Mouse (Mus musculus) retina, embryonic 14.5 days (tissue): Measurements from ENCODE around the gene Slc18a2.

ENCODE experiments used
- DNase-seq: peaks from one replicate; pipeline ENCODE4 v3.0.0-alpha.2; 2015; ENCODE audit warnings: low spot score

The Slc18a2 gene

DNA sequence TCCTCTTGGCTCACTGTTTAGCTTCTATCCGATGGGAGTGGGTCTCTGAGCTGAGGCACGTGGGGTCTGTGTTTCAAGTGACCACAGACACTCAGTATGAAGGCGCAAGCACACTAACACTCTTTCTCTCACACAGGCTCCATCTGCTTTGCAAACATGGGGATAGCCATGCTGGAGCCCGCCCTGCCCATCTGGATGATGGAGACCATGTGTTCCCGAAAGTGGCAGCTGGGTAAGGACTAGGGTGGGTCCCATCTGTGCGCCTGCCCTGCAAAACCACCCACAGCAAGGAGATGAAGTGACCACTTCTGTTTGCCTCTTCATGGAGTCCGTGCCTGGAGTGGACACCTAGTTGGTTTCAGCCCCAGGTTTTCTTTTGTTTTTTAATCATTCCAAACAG, 15.7 kb downstream of the Slc18a2 start:
- no peak for DNase-seq

GRCm38 (mm10) chr19:59280841-59281240, 20.1 kb downstream of the Slc18a2 start:
- DNase-seq = no peak

DNA sequence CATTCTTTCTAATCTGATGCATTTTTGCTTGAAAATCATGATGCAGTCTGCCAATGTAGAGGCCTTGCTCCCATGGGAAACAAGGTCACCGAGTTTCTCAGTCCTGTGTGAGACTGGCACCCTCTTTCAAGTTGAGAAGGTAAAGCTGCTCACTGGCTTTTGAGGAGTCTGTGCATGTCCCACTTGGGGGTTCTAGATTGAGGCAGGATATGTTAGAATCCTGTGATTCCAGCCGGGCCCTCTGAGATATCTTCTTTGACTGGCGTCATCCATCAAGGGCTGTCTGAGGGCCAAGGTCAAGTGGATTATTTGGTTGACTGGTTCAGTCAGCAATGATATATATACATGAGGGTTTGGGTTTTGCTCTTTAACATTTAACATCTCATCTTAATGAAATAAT, 21.3 kb downstream of the Slc18a2 start:
- no peak for DNase-seq

DNA sequence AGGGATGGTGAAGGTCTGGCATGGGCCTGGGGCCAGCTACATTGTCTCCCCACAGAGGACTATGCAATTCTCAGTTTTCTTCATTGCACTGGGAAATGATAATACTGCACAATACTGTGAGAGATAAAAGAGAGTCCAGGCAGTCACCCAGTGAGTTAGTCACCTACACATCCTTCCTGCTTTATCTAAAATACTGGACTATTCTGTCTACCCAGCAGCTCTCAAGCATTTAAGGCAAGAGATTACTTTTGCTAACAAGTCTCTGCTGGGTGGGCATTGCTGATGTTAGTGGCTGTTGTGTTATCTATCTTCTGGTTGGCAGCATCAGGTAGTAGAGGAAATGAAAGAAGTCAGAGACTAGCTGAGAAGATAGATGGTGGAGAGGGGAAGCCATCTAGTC, 28.3 kb downstream of the Slc18a2 start:
- DNase-seq = no peak

- no peak for DNase-seq
Measured at GRCm38 (mm10) chr19:59289811-59290210, 29.1 kb downstream of the Slc18a2 start.

DNA sequence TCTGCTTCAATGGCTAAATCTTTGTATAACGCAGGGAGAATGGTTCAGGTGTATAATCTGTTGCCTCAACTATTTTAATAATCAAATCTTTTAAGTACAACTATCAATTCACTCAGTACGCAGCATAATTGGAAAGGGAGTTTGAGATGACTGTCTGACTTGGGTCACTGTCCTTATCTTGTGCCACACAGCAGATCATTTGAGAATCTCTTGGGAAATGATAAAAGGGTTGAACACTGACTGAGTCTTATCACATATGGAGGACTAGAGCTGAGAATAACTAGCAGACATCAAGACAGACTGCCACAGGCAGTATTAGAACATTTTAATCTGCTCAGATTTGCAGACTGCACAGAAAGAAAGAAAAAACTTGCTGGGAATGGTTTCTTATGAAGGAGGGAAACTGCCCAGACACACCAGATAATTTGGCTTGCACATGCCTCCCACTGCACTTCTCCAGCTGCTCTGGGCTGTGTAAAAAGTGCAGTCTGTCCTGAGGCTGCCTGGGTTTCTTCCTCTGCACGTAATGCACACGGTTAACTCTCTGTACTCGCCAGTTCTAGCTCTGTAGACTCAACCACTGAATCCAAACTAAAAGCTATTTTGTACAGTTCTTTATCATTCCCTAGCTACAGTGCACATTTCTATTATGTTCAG, 31.6 kb downstream of the Slc18a2 start:
- no peak for DNase-seq

GRCm38 (mm10) chr19:59315308-59315707, 54.6 kb downstream of the Slc18a2 start:
- no peak for DNase-seq

DNA sequence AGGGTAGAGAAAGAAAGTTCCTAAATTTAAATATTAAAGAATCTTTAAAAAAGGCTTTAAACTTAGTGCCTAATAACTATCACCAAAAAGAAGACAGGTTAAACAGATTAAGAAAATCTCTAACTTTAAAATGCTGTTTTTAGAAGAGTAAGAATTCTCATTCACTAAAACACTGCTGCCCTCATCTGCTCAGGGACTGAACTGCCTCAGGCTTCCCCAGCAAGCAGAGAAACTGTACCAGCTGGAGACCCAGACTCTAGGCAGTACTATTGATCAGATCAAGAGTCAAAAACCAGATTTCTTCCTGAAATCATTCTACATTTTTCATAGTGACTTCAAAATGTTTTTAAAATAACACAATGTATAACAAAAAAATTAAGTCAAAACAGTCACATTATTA, 55.9 kb downstream of the Slc18a2 start:
- DNase-seq = peak; percentile 58

DNA sequence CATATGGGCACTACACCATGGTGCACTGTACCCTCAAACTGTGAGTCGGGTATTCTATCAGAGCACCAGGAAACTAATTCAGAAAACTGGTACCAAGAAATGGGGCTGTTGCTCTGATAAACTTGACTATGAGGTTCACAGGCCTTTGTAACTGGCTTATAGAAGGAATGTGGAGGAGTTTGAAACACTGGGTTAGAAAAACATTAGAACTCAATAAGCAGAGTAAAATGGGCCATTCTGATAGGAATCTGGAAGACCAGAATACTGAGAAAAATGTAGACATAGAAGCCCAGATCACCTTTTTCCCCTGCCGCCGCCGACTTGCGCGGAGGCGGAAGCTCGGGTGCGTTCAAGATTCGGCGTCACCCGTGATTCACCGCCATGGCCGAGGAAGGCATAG, 61.3 kb downstream of the Slc18a2 start, which contains the start of gene Rps12-ps3:
Rps12-ps3 (plus strand) TSS at position 301 of the 400 bp plus-strand sequence.
- no peak for DNase-seq

- no peak for DNase-seq
Measured at GRCm38 (mm10) chr19:59330816-59331225, 70.1 kb downstream of the Slc18a2 start.

GRCm38 (mm10) chr19:59336655-59337054, 76.0 kb downstream of the Slc18a2 start:
- no peak for DNase-seq

- DNase-seq = no peak
Measured at GRCm38 (mm10) chr19:59337872-59338681, 77.4 kb downstream of the Slc18a2 start.

GRCm38 (mm10) chr19:59339908-59340307, 79.2 kb downstream of the Slc18a2 start:
- DNase-seq = no peak

GRCm38 (mm10) chr19:59342964-59343363, 82.3 kb downstream of the Slc18a2 start:
- DNase-seq = no peak

GRCm38 (mm10) chr19:59344304-59344711, 83.6 kb downstream of the Slc18a2 start:
- DNase-seq = peak; percentile 34

- no peak for DNase-seq
Measured at GRCm38 (mm10) chr19:59345081-59345657, 84.5 kb downstream of the Slc18a2 start.
